Mouse (Mus musculus) MEL (cell line): ENCODE measurements around the gene Hmcn2.

Source experiments
- CHD2 ChIP-seq: IDR thresholded peaks from 2 replicates; pipeline ENCODE4 v1.6.1; 2011; ENCODE audit warnings: low read length, improper control_type of control experiment
- CTCF ChIP-seq, 3 experiments: IDR thresholded peaks in 2 of 3; conservative IDR thresholded peaks in 1 of 3; 2 replicates each; pipeline ENCODE4 v1.5.1; 2011 to 2012; ENCODE audit warnings: low read length in 3 of 3, low read depth in 2 of 3, mild to moderate bottlenecking in 2 of 3, improper control_type of control experiment in 1 of 3, inconsistent platforms in 1 of 3, mixed read lengths in 1 of 3, moderate library complexity in 1 of 3; ENCODE audit not compliant: control insufficient read depth in 1 of 3, insufficient read depth in 1 of 3, poor library complexity in 1 of 3, severe bottlenecking in 1 of 3
- E2F4 ChIP-seq: IDR thresholded peaks from 2 replicates; pipeline ENCODE4 v1.6.1; 2011; ENCODE audit warnings: low read depth, low read length, improper control_type of control experiment, borderline replicate concordance
- EP300 ChIP-seq, 2 experiments: IDR thresholded peaks; 2 replicates each; pipeline ENCODE4 v1.6.1; 2011; ENCODE audit warnings: improper control_type of control experiment in 2 of 2, low read length in 2 of 2, low read depth in 1 of 2, mild to moderate bottlenecking in 1 of 2
- GATA1 ChIP-seq: IDR thresholded peaks from 2 replicates; pipeline ENCODE4 v1.6.1; 2011; ENCODE audit warnings: low read depth, low read length, improper control_type of control experiment
- HCFC1 ChIP-seq: IDR thresholded peaks from 2 replicates; pipeline ENCODE4 v1.6.1; 2012; ENCODE audit warnings: low read depth, mild to moderate bottlenecking, inconsistent platforms, low read length, improper control_type of control experiment, moderate library complexity
- MAX ChIP-seq: IDR thresholded peaks from 2 replicates; pipeline ENCODE4 v1.6.1; 2011; ENCODE audit warnings: low read length, improper control_type of control experiment
- NRF1 ChIP-seq: IDR thresholded peaks from 2 replicates; pipeline ENCODE4 v1.6.1; 2014; ENCODE audit warnings: low read depth, mild to moderate bottlenecking, inconsistent platforms, low read length, improper control_type of control experiment, moderate library complexity; ENCODE audit not compliant: poor library complexity, insufficient read depth, severe bottlenecking
- POLR2A ChIP-seq, 2 experiments: IDR thresholded peaks; 2 replicates each; pipeline ENCODE4 v1.6.1; 2011 to 2012; ENCODE audit warnings: low read length in 2 of 2, mild to moderate bottlenecking in 2 of 2, control low read depth in 1 of 2, improper control_type of control experiment in 1 of 2, low read depth in 1 of 2, moderate library complexity in 1 of 2; ENCODE audit not compliant: control insufficient read depth in 1 of 2, insufficient read depth in 1 of 2, poor library complexity in 1 of 2
- SIN3A ChIP-seq: IDR thresholded peaks from 2 replicates; pipeline ENCODE4 v1.6.1; 2012; ENCODE audit warnings: low read length, improper control_type of control experiment, inconsistent platforms

DNA sequence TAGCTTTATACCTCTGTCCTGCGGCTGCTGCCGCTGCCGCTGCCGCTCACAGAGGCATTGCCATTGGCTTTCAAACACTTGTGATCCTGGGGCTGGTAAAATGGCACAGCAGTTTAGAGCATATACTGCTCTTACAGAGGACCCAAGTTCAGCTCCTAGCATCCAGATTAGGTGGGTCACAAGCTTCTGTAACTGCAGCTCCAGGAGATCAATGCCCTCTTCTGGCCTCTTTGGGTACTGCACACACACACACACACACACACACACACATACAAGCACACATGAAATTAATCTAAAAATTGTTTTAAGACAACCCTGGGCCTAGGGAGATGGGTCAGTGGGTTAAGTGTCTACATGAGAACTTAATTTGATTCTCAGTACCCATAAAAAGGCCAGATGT is 58.0 kb downstream of the Hmcn2 start:
- TF ChIP-seq NRF1 (no peak), POLR2A (IDR thresholded peaks at IDR 0.05; ENCODE audit: control insufficient read depth in 1 of 2, insufficient read depth in 1 of 2, low read depth in 1 of 2, low read length in 2 of 2, poor library complexity in 1 of 2) (no peak), MAX (no peak), CTCF (IDR thresholded peaks at IDR 0.05 in 2 of 3, conservative IDR thresholded peaks at IDR 0.05 in 1 of 3; ENCODE audit: control insufficient read depth in 1 of 3, insufficient read depth in 1 of 3, low read depth in 2 of 3, low read length in 3 of 3, poor library complexity in 1 of 3, severe bottlenecking in 1 of 3) (peak in 2 of 3 experiments; percentile 1 to 18; a peak in 1 of 6 replicates), GATA1 (no peak), E2F4 (no peak), HCFC1 (no peak), EP300 (IDR thresholded peaks at IDR 0.05; ENCODE audit: low read depth in 1 of 2, low read length in 2 of 2) (no peak), SIN3A (no peak), CHD2 (no peak)
